Mouse (Mus musculus): Measurements from ENCODE around the gene Mrpl2.

GRCm38 (mm10) chr17:46600569-46600968 lies 45.5 kb upstream of the Mrpl2 start:
- TF ChIP-seq MYOG (IDR thresholded peaks at IDR 0.05; ENCODE audit: control insufficient read depth, extremely low read depth, insufficient read length) (no peak), CTCF (IDR thresholded peaks at IDR 0.05; ENCODE audit: control insufficient read depth, insufficient read depth, insufficient read length) (no peak)
